Mouse (Mus musculus): ENCODE data around the gene Prr13.

GRCm38 (mm10) chr15:102483136-102483535 is 24.3 kb downstream of the Prr13 start:
- TF ChIP-seq FLI1 (IDR thresholded peaks at IDR 0.05; ENCODE audit: low read length) (no peak), GATA1 (IDR thresholded peaks at IDR 0.05; ENCODE audit: borderline replicate concordance, low read length) (no peak)
